Mouse (Mus musculus): ENCODE measurements at regions not wholly inside any gene's neighbourhood (a gene's known extent, or its start where the extent isn't known, plus 50 kb on each side); places are given as distances from the start of the nearest gene placed in this dataset.
A peak's percentile ranks its signal among the peaks of the same experiment; 100 is the strongest.

DNA sequence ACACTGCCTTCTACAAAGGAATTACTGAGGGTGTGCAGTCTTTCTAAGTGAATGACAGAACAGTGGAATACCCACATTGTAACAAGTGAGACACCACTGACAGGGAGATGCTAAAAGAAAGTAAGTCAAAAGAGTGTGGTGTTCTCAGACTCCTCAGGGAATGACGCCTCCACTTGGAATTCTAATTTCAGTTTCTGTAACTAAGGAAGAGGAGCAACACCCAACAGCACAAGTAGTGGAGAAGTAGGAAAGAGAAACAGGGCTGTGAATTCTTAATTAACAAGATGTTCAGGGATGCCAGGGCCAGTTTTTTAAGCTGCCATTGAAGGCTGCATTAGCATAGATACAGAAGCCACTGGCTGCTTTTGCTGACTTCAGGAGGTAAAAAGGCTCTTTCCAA lies 81.4 kb downstream of the Fscb start:
- WGBS (ENCODE audit: insufficient replicate concordance) = 65% methylated on average over 1 of the region's 1 CpGs
- H3K27ac ChIP-seq (ENCODE audit: low read depth, low read length) = no peak overlapping the region
- no peaks in the 10 kb centered on the region for H3K27me3 ChIP-seq (ENCODE audit: control insufficient read depth, insufficient read depth, low read length)

DNA sequence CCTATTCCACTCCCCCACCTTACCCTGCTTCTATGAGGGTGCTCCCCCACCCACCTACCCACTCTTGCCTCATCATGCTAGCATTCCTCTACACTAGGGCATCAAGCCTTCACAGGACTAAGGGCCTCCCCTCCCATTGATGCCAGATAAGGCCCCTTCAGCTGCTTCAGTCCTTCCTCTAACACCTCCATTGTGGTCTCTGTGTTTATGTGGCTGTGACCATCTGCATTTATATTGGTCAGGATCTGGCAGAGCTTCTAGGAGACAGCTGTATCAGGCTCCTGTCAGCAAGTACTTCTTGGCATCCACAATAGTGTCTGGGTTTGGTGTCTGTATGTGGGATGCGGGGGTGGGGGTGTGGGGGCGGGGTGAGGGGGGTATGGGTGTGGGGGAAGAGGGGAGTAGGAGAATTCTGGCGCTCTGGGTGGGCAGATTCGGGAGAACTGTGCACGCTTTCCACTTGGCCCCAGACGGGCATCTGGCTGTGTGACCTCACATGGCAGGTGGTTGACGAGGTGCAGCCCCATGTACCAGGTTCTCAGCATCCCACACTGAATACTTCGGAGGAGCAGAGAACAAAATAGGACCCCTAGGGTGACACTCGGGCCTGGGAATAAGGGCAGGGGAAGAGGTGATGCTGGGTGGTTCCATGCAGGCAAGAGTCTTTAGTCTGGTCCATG lies 84.6 kb downstream of the Fscb start:
- WGBS (ENCODE audit: insufficient replicate concordance) = 36% methylated on average over 9 of the region's 9 CpGs
- H3K9me3 ChIP-seq (replicated peaks; ENCODE audit: control insufficient read depth, low read length) = no peaks in the 10 kb centered on the region
- H3K4me1 ChIP-seq (ENCODE audit: control insufficient read depth, insufficient read depth, low read length) = no peaks in the 10 kb centered on the region
- ATAC-seq (replicated peaks; ENCODE audit: insufficient number of reproducible peaks, low FRiP score, low TSS enrichment) = peak; percentile 80
- no peak overlapping the region for H3K4me2 ChIP-seq
- H3K27me3 ChIP-seq (ENCODE audit: control insufficient read depth, insufficient read depth, low read length) = no peaks in the 10 kb centered on the region
- no peak overlapping the region for H3K27ac ChIP-seq (ENCODE audit: low read depth, low read length)
- no peaks in the 10 kb centered on the region for H3K36me3 ChIP-seq (ENCODE audit: control insufficient read depth, insufficient read depth, low read length)
- no peak overlapping the region for H3K4me3 ChIP-seq (ENCODE audit: low read depth, low read length)
- no peak overlapping the region for H3K9ac ChIP-seq (ENCODE audit: low read depth, low read length)

More for the DNA sequence above, 81.4 kb downstream of the Fscb start:
- H3K4me3 ChIP-seq (ENCODE audit: low read depth, low read length) = no peak overlapping the region
- H3K4me1 ChIP-seq (ENCODE audit: control insufficient read depth, insufficient read depth, low read length) = no peaks in the 10 kb centered on the region
- H3K9me3 ChIP-seq (replicated peaks; ENCODE audit: control insufficient read depth, low read length) = no peaks in the 10 kb centered on the region
- no peak for ATAC-seq (replicated peaks; ENCODE audit: insufficient number of reproducible peaks, low FRiP score, low TSS enrichment)
- no peak overlapping the region for H3K9ac ChIP-seq (ENCODE audit: low read depth, low read length)
- no peak overlapping the region for H3K4me2 ChIP-seq
- no peaks in the 10 kb centered on the region for H3K36me3 ChIP-seq (ENCODE audit: control insufficient read depth, insufficient read depth, low read length)

DNA sequence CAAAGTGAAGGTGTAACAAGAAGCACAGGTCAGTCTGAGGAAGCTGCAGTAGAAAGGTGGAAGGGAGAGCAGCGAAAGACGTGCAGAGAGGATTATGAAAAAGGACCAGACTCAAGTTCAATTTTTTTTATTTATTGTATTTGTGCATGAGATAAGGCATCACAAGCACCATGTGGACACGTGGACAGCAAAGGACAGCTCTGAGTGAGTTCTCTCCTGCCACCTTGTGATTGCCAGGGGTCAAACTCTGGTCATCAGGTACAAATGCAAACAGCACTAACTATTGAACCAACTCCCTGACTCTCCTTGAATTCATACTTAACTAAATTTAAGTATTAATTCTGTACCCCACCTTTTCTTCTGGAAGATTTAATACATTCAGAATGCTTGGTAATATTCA lies 109.5 kb downstream of the Fscb start:
- no peak for ATAC-seq (replicated peaks; ENCODE audit: insufficient number of reproducible peaks, low FRiP score, low TSS enrichment)
- Histone ChIP-seq H3K4me2 (no peak overlapping the region), H3K4me1 (ENCODE audit: control insufficient read depth, insufficient read depth, low read length) (no peaks in the 10 kb centered on the region), H3K36me3 (ENCODE audit: control insufficient read depth, insufficient read depth, low read length) (no peaks in the 10 kb centered on the region), H3K9me3 (replicated peaks; ENCODE audit: control insufficient read depth, low read length) (no peaks in the 10 kb centered on the region), H3K4me3 (ENCODE audit: low read depth, low read length) (no peak overlapping the region), H3K27ac (ENCODE audit: low read depth, low read length) (no peak overlapping the region), H3K27me3 (ENCODE audit: control insufficient read depth, insufficient read depth, low read length) (no peaks in the 10 kb centered on the region), H3K9ac (ENCODE audit: low read depth, low read length) (no peak overlapping the region)
- 61% methylated on average over 3 of the region's 3 CpGs for WGBS (ENCODE audit: insufficient replicate concordance)

DNA sequence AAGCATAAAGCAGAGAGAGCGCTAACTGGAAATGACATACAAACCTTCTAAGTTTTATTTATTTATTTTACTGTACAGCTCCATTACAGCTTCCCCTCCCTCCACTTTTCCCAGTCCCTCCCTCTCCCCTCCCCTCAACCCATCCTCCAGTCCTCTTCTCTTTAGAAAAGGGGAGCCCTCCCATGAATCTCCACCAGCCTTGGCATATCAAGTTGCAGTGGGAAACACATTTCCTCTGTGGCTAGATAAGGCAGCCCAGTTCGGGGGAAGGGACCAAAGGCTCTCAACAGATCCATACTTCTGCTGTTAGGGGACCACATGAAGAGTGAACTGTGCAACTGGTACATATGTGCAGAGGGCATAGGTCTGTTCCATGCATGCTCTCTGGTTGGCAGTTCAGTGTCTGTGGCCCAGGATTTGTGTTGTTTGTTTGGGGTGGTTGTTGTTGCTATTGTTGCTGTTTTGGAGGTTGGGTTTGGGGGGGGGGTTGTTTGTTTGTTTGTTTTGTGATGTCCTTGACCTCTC lies 112.8 kb downstream of the Fscb start:
- H3K9me3 ChIP-seq (replicated peaks; ENCODE audit: control insufficient read depth, low read length) = no peaks in the 10 kb centered on the region
- 41% methylated on average over 2 of the region's 2 CpGs for WGBS (ENCODE audit: insufficient replicate concordance)
- H3K4me3 ChIP-seq (ENCODE audit: low read depth, low read length) = no peak overlapping the region
- no peak overlapping the region for H3K9ac ChIP-seq (ENCODE audit: low read depth, low read length)
- ATAC-seq (replicated peaks; ENCODE audit: insufficient number of reproducible peaks, low FRiP score, low TSS enrichment) = no peak
- H3K4me2 ChIP-seq = no peak overlapping the region
- no peaks in the 10 kb centered on the region for H3K27me3 ChIP-seq (ENCODE audit: control insufficient read depth, insufficient read depth, low read length)
- H3K4me1 ChIP-seq (ENCODE audit: control insufficient read depth, insufficient read depth, low read length) = no peaks in the 10 kb centered on the region
- H3K27ac ChIP-seq (ENCODE audit: low read depth, low read length) = no peak overlapping the region
- H3K36me3 ChIP-seq (ENCODE audit: control insufficient read depth, insufficient read depth, low read length) = no peaks in the 10 kb centered on the region

DNA sequence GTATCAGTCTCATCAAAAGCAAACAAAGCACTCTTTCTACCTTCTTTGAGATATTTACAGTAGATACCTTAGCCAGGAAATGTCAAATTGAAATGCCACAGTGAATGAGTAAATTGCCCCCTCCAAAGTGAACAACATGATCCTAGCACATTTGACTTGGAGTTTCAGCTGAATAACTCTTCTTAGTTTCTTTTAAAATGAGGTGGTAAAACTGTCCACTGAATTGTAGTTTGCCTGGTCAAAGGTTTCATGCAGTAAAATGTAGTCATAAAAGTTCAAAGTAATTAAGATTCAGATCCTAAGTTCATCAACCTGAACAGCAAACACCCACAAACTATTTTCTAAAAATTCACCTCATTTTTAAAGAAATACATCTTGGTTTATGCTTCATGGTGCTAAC lies 113.8 kb downstream of the Fscb start:
- H3K4me3 ChIP-seq (ENCODE audit: low read depth, low read length) = no peak overlapping the region
- no peak for ATAC-seq (replicated peaks; ENCODE audit: insufficient number of reproducible peaks, low FRiP score, low TSS enrichment)
- no peak overlapping the region for H3K9ac ChIP-seq (ENCODE audit: low read depth, low read length)
- H3K4me1 ChIP-seq (ENCODE audit: control insufficient read depth, insufficient read depth, low read length) = no peaks in the 10 kb centered on the region
- no peak overlapping the region for H3K4me2 ChIP-seq
- no peaks in the 10 kb centered on the region for H3K36me3 ChIP-seq (ENCODE audit: control insufficient read depth, insufficient read depth, low read length)
- H3K27me3 ChIP-seq (ENCODE audit: control insufficient read depth, insufficient read depth, low read length) = no peaks in the 10 kb centered on the region
- no peaks in the 10 kb centered on the region for H3K9me3 ChIP-seq (replicated peaks; ENCODE audit: control insufficient read depth, low read length)
- no peak overlapping the region for H3K27ac ChIP-seq (ENCODE audit: low read depth, low read length)

DNA sequence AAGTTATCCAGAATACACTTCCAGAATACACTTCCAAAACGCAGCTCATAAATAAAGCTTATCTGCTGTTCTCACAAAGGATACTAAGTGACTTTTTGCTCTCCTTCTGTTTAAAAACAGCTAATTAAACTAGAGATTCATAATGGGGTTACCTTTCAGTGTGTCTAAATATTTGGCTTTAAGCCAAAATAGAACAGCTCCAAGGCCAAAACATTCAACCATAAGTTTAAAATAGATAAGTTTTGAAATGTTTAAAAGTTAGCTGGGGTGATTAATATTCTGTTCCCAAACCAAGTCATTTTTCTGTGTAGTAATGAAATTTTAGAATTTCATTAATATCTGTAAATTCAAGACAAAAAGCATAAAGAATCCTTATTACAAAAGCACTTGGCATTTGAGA lies 130.7 kb downstream of the Fscb start:
- Histone ChIP-seq H3K27ac (ENCODE audit: low read depth, low read length) (no peak overlapping the region), H3K4me2 (no peak overlapping the region), H3K4me1 (ENCODE audit: control insufficient read depth, insufficient read depth, low read length) (no peaks in the 10 kb centered on the region), H3K27me3 (ENCODE audit: control insufficient read depth, insufficient read depth, low read length) (no peaks in the 10 kb centered on the region), H3K4me3 (ENCODE audit: low read depth, low read length) (no peak overlapping the region), H3K9ac (ENCODE audit: low read depth, low read length) (no peak overlapping the region), H3K9me3 (replicated peaks; ENCODE audit: control insufficient read depth, low read length) (no peaks in the 10 kb centered on the region), H3K36me3 (ENCODE audit: control insufficient read depth, insufficient read depth, low read length) (no peaks in the 10 kb centered on the region)
- no peak for ATAC-seq (replicated peaks; ENCODE audit: insufficient number of reproducible peaks, low FRiP score, low TSS enrichment)
- WGBS (ENCODE audit: insufficient replicate concordance) = 60% methylated on average over 1 of the region's 1 CpGs

DNA sequence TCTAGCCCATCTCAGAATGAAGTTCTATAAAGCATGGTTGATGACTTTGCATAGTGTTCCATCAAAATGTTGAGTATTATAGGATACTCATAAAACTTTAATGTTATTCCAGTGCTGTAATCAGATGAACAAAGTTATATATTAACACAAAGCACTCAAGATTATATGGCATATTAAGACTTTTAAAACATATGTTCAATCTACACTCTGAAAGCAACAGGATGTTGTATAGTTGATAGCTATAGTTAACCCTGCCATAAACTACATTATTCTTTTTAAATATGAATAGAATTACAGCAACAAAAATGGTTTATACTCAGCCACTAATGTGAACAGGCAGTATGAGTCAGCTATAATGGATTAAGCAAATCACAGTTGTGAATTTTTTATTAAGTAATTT lies 139.3 kb downstream of the Fscb start:
- ATAC-seq (replicated peaks; ENCODE audit: insufficient number of reproducible peaks, low FRiP score, low TSS enrichment) = no peak
- Histone ChIP-seq H3K9ac (ENCODE audit: low read depth, low read length) (no peak overlapping the region), H3K4me2 (no peak overlapping the region), H3K4me1 (ENCODE audit: control insufficient read depth, insufficient read depth, low read length) (no peaks in the 10 kb centered on the region), H3K4me3 (ENCODE audit: low read depth, low read length) (no peak overlapping the region), H3K27me3 (ENCODE audit: control insufficient read depth, insufficient read depth, low read length) (no peaks in the 10 kb centered on the region), H3K36me3 (ENCODE audit: control insufficient read depth, insufficient read depth, low read length) (no peaks in the 10 kb centered on the region), H3K9me3 (replicated peaks; ENCODE audit: control insufficient read depth, low read length) (no peaks in the 10 kb centered on the region), H3K27ac (ENCODE audit: low read depth, low read length) (no peak overlapping the region)

Data from heart, embryonic 11.5 days (tissue).